Mouse (Mus musculus) heart, embryonic 15.5 days (tissue): ENCODE data around the gene Mark2. TPM values are rescaled to one million over a fixed set of nuclear protein-coding genes. Genes with fewer than 3 reads are reported as not detected.

ENCODE experiments used
- ATAC-seq: fragments of 200-750 bp; cut with Nextera tagmentation; replicated peaks from 2 replicates; pipeline ENCODE4 v1.8.0; 2017; ENCODE audit warnings: low read depth, moderate TSS enrichment; ENCODE audit not compliant: insufficient number of reproducible peaks, insufficient read depth, low FRiP score
- H3K27ac ChIP-seq: fragments of 300-500 bp; sonication (generic); 2 replicates; pipeline ENCODE4 v1.5.1; 2015; ENCODE audit warnings: mild to moderate bottlenecking, inconsistent platforms
- H3K27me3 ChIP-seq: fragments of 300-500 bp; sonication (generic); 2 replicates; pipeline ENCODE4 v1.6.1; 2015; ENCODE audit warnings: inconsistent platforms
- H3K36me3 ChIP-seq: fragments of 300-500 bp; sonication (generic); 2 replicates; pipeline ENCODE4 v1.6.1; 2015; ENCODE audit warnings: mild to moderate bottlenecking, inconsistent platforms
- H3K4me1 ChIP-seq: fragments of 300-500 bp; sonication (generic); replicated peaks from 2 replicates; pipeline ENCODE4 v1.6.1; 2015; ENCODE audit warnings: inconsistent platforms
- H3K4me2 ChIP-seq: fragments of 300-500 bp; sonication (generic); 2 replicates; pipeline ENCODE4 v1.6.1; 2015; ENCODE audit warnings: inconsistent platforms, mild to moderate bottlenecking, moderate library complexity
- H3K4me3 ChIP-seq: fragments of 300-500 bp; sonication (generic); 2 replicates; pipeline ENCODE4 v1.5.1; 2015; ENCODE audit warnings: mild to moderate bottlenecking, inconsistent platforms
- H3K9ac ChIP-seq: fragments of 300-500 bp; sonication (generic); 2 replicates; pipeline ENCODE4 v1.6.1; 2015; ENCODE audit warnings: mild to moderate bottlenecking, inconsistent platforms
- H3K9me3 ChIP-seq: fragments of 300-500 bp; sonication (generic); replicated peaks from 2 replicates; pipeline ENCODE4 v1.6.1; 2016; ENCODE audit warnings: inconsistent platforms
- WGBS: fragments of 180-500 bp; shearing (Covaris S2); methylation state at CpG from one replicate; pipeline ENCODE4 v1.1.7; 2015; ENCODE audit warnings: mixed read lengths; 5-methylcytosine and 5-hydroxymethylcytosine counted together
- polyA plus RNA-seq: library from polyadenylated mRNA; unstranded; fragments of >200 nt; fragmentation: Nextera tagmentation; extraction: Ambion mirVana; gene quantifications from 2 replicates; pipeline ENCODE4 v1.2.1, GENCODE M21; 2015

Gene Mark2
- polyA plus RNA-seq, 1 experiment from 2014 or later: 26.4 TPM

DNA sequence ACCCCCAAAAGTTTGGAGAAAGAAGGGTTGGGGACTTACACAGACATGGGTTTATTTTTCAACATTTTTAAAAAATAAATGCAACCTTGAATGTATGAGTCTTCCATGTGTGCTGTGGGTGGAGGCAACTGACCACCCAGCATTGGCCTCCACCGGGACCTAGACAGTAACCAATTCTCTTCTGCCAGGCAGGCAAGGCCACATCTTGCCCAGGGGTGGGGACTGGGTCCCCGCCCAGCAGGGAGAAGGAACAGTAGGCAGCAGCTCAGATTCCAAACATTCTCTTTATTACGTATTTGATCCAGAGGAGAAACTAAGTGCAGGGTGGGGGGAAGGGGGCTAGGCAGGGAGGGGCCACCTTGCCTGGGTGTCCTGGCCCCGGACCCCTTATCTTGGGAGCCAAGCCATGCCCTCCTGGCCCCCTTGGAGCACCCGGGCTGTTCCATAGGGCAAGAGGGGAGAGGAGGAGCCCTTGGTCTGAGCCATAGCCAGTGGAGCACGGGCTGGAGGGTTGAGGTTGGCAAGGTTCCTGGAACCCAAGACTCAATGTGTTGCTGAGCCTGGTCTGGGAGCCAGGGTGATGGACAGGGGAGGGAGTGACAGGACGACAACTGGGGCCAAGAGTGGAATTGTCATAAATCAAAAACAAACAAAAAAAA lies 66.4 kb downstream of the Mark2 start:
- 24% methylated on average over 7 of the region's 7 CpGs for WGBS
- Histone ChIP-seq H3K27ac (peak overlapping the region; percentile 74), H3K9ac (no peak overlapping the region), H3K4me2 (peak overlapping the region; percentile 6; the same call in 1 of the 2 replicates), H3K4me1 (peaks cover 38% of the 10 kb centered on the region), H3K36me3 (peaks cover 77% of the 10 kb centered on the region), H3K27me3 (no peaks in the 10 kb centered on the region), H3K4me3 (no peak overlapping the region), H3K9me3 (no peaks in the 10 kb centered on the region)
- ATAC-seq: peak; percentile 11; the same call in 1 of the 2 replicates

DNA sequence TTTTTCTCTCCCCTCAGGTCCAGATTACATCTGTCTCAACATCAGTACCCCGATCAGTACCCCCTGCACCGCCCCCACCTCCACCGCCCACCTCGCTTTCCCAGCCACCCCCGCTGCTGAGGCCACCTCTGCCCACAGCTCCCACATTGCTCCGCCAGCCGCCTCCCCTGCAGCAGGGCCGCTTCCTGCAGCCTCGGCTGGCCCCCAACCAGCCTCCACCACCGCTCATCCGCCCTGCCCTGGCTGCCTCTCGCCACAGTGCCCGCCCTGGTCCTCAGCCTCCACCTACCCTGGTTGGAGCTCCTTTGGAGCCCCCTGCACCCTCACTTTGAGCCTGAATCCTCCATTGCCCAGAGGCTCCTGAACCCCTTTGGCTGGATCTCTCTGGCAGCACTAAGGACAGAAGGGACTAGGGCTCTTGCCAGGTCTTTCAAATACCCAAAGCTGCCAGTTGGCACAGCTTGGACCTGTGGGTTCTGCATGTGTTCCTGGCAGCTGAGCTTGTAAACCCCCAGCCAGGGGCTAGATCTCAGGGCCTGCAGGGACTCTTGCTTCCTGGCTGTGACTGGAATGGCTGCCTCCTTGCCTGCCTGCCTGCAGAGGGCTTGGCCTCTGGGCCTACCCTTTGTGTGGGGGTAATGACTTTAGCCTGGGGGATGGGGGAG lies 67.2 kb downstream of the Mark2 start:
- 73% methylated on average over 13 of the region's 13 CpGs for WGBS
- Histone ChIP-seq H3K27me3 (no peaks in the 10 kb centered on the region), H3K4me1 (peaks cover 42% of the 10 kb centered on the region), H3K4me2 (no peak overlapping the region), H3K27ac (peak overlapping the region; percentile 74), H3K4me3 (no peak overlapping the region), H3K9ac (no peak overlapping the region), H3K36me3 (peaks cover 74% of the 10 kb centered on the region), H3K9me3 (no peaks in the 10 kb centered on the region)
- no peak for ATAC-seq

DNA sequence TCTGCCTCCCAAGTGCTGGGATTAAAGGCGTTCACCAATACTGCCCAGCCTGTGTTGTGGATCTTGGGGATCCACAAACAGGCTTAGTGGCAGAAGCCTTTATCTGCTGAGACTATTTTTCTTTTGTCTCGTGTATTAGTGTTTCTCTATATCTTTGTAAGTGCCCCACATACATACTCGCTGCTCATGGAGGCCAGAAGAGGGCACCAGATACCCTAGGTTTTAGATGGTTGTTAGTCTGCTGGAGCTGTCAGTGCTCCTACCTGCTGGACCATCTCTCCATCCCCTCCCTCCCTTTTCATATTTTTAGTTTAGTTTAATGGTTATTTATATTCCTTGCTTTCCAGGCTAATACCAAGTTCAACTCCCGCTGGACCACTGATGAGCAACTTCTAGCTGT lies 68.2 kb downstream of the Mark2 start:
- ATAC-seq: no peak
- WGBS: 88% methylated on average over 4 of the region's 4 CpGs
- Histone ChIP-seq H3K27ac (no peak overlapping the region), H3K9me3 (no peaks in the 10 kb centered on the region), H3K4me1 (peaks cover 47% of the 10 kb centered on the region), H3K27me3 (no peaks in the 10 kb centered on the region), H3K9ac (no peak overlapping the region), H3K36me3 (peaks cover 69% of the 10 kb centered on the region), H3K4me3 (no peak overlapping the region), H3K4me2 (no peak overlapping the region)

DNA sequence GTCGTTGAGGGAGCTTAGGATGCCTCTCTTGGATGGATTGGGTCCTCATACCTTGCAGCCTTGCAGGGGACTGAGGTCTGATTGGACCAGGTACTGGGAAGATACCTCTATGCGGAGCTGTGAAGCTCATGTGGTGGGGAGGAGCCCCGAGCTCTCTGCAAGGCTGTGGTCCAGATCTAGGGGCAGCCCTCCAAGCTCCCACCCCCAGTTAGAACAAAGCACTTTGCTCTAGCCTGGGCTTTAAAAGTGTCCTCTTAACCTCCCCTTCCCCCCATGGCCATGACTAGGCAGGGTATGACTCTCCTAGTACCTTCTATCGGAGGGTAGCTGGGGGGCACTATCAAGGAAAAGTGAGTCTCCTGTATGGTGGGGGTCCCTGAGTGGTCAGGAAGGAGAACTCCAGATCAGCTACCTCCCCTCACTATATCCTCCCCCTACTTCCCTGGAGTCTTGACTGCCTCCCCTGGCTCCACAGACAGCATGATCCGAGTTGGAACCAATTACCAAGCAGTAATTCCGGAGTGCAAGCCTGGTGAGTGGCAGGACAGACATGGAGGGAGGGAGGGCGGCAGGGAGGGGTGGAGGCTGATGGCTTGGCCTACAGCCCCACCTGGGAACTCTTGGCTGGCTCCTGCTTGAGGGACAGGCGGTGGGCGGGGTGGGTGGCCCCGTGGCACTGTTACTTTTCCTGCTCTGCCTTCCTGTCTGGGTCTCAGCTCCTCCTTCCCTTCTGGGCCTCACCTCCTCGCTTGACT lies 72.2 kb downstream of the Mark2 start:
- H3K4me1 ChIP-seq: peaks cover 63% of the 10 kb centered on the region

DNA sequence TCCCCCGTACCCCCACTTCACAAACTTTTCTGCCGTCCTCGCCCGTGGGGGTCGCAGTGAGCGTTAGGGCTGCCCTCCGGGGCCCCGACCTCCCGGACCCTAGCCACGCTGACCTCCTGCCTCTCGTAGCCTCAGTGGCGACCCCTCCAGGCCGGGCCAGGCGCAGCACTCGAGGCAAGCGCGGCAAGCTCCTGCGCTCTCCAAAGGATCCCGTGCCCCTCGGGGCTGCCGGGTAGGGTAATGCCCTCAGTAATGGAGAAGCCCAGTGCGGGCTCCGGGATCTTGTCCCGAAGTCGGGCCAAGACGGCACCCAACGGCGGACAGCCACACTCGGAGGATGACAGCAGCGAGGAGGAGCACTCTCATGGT lies 73.0 kb downstream of the Mark2 start:
- peaks cover 29% of the 10 kb centered on the region for H3K36me3 ChIP-seq
- peaks cover 65% of the 10 kb centered on the region for H3K4me1 ChIP-seq
- ATAC-seq: 0 out of 2 replicates have a peak, but pooled peaks have one; percentile 6

More for the DNA sequence above, 72.2 kb downstream of the Mark2 start:
- no peaks in the 10 kb centered on the region for H3K9me3 ChIP-seq
- ATAC-seq: no peak
- WGBS: 9% methylated on average over 11 of the region's 11 CpGs
- peak overlapping the region; percentile 87 for H3K4me3 ChIP-seq
- H3K4me2 ChIP-seq: peak overlapping the region; percentile 94
- H3K27me3 ChIP-seq: no peaks in the 10 kb centered on the region
- peak overlapping the region; percentile 94; the same call in 1 of the 2 replicates for H3K27ac ChIP-seq
- peaks cover 37% of the 10 kb centered on the region for H3K36me3 ChIP-seq
- H3K9ac ChIP-seq: peak overlapping the region; percentile 89

DNA sequence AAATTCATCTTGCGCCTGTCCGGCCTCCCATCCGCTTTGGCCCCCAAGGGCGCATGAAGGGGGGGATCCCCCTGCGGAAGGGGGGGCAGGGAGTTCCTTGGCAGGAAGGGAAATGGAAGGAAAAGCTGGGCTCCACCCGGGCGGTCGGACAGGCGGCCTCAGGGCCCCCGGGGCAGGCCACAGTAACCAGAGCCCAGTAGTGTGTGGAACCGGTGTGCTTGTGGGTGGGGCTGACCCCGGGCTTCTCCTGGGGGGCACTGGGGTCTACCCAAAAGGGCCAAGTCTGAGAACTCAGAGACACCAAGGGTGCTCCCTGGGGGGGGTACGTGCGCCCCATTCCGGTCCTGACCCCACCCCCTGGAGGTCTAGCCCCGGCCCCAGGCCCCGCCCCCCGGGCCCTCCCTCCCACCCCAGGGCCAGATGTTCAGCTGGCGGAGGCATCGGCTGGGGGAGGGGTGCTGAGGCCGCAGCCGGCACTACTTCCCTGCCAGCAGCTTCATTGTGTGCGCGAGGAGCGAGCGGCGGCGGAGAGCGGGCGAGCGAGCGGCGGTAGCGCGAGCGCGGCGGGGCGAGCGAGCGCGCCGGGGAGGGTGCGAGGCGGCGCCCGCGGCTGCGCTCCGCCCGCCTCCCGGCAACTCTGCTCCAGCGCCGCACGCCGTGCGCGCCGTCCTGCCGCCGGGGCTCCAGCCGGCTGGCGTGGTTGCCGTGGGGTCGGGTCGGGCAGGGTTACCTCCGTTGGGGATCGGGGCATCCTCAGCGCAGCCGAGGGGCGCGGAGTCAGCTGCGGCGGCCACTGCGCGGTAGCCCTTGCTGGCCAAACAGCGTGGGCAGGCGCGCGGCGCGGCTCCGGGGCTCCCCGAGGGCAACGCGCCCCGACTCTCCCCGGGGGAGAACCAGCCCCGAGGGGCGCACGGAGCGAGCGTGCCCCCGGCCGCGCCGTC lies 73.6 kb downstream of the Mark2 start:
- peaks cover 65% of the 10 kb centered on the region for H3K4me1 ChIP-seq
- ATAC-seq: peak; percentile 58
- H3K36me3 ChIP-seq: peaks cover 23% of the 10 kb centered on the region

More for the DNA sequence above, 73.0 kb downstream of the Mark2 start:
- peak overlapping the region; percentile 89 for H3K9ac ChIP-seq
- no peaks in the 10 kb centered on the region for H3K27me3 ChIP-seq
- peak overlapping the region; percentile 94 for H3K4me2 ChIP-seq
- peak overlapping the region; percentile 94 for H3K27ac ChIP-seq
- H3K4me3 ChIP-seq: peak overlapping the region; percentile 87
- under 1% methylated on average over 30 of the region's 30 CpGs for WGBS
- H3K9me3 ChIP-seq: no peaks in the 10 kb centered on the region

GRCm38 (mm10) chr19:7267091-7267741 lies 74.4 kb downstream of the Mark2 start, which contains the start of gene Rcor2:
Gene Rcor2 (plus strand): TSS chr19:7267325.
- WGBS: 2% methylated on average over 28 of the region's 28 CpGs
- Histone ChIP-seq H3K4me2 (peak within 1 kb of the TSS; percentile 94), H3K36me3 (peaks cover 14% of the 10 kb centered on the region), H3K9ac (peak within 1 kb of the TSS; percentile 89), H3K4me3 (peak within 1 kb of the TSS; percentile 87), H3K9me3 (no peaks in the 10 kb centered on the region), H3K27ac (peak within 1 kb of the TSS; percentile 94), H3K4me1 (peaks cover 65% of the 10 kb centered on the region), H3K27me3 (no peaks in the 10 kb centered on the region)
- ATAC-seq: peak; percentile 72

More for the DNA sequence above, 73.6 kb downstream of the Mark2 start:
- Histone ChIP-seq H3K27ac (peak overlapping the region; percentile 94), H3K27me3 (no peaks in the 10 kb centered on the region), H3K4me2 (peak overlapping the region; percentile 94), H3K9ac (peak overlapping the region; percentile 89), H3K4me3 (peak overlapping the region; percentile 87), H3K9me3 (no peaks in the 10 kb centered on the region)
- WGBS: under 1% methylated on average over 90 of the region's 97 CpGs

DNA sequence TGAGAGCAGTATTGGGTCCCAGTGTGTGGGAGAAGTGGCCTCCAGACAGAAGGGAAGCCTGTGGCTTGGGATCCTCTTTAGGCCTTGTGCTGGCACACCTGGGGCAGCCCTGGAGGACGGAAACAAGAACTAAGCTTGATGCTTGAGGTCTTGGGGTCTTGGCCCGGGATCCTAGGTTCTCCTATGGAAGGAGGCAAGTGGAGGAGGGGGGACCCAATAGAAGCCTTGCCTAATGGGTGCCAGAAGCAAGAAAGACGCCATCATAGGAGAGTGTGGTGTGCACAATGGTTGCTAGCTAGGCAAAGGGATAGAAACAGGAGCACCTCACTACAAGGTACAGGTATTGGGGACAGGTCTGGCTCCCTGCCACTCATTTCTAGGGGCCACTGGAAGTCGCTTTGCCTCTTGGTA lies 75.2 kb downstream of the Mark2 start:
- 53% methylated on average over 4 of the region's 4 CpGs for WGBS
- Histone ChIP-seq H3K27ac (peak overlapping the region; percentile 94), H3K4me3 (no peak overlapping the region), H3K36me3 (peaks cover 6% of the 10 kb centered on the region), H3K4me1 (peaks cover 65% of the 10 kb centered on the region), H3K4me2 (peak overlapping the region; percentile 94), H3K27me3 (no peaks in the 10 kb centered on the region), H3K9me3 (no peaks in the 10 kb centered on the region), H3K9ac (peak overlapping the region; percentile 89; the same call in 1 of the 2 replicates)
- ATAC-seq: no peak

DNA sequence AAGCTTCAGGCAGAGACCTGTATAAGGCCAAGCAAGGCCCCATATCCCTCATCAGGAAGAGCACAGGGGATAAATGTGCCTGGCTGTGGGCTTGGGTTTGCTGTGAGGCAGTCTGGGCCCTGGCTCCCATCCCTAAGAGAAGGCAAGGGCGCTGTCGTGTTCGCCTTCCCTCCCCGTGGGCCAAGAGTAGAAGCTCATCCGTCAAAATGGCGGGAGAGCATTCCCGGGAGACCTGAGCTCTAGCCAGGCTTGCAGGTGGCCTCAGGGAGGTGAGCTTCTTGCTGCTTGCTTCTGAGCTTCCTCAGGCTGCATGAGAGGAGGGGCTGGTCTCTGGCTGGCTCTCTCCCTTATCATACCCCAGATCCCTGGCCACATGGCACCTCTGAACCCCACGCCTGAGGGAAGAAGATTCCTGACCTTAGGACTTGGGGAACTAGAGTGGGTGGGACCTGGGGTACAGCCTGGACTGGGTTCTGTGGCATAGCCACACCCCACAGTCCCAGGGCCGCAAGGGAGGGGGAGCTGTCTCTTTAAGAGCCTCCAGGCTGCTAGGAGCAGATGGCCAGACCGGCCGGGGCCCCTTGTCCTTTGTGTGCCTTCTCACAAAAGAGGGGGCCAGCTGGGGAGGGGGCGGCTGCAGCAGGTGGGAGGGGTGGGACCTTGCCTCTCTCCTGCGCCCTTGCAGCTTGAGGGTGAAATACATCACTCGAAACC lies 76.0 kb downstream of the Mark2 start:
- peak overlapping the region; percentile 94 for H3K27ac ChIP-seq
- no peaks in the 10 kb centered on the region for H3K9me3 ChIP-seq
- 27% methylated on average over 14 of the region's 14 CpGs for WGBS
- peak overlapping the region; percentile 29; the same call in 1 of the 2 replicates for H3K9ac ChIP-seq
- peaks cover 64% of the 10 kb centered on the region for H3K4me1 ChIP-seq
- H3K27me3 ChIP-seq: no peaks in the 10 kb centered on the region
- H3K4me2 ChIP-seq: peak overlapping the region; percentile 94; the same call in 1 of the 2 replicates
- H3K36me3 ChIP-seq: no peaks in the 10 kb centered on the region; the same call in 1 of the 2 replicates
- ATAC-seq: no peak
- no peak overlapping the region for H3K4me3 ChIP-seq
